Mouse (Mus musculus) heart, adult 2 months (tissue): Measurements from ENCODE around the gene Dpf3. TPM values are rescaled to one million over a fixed set of nuclear protein-coding genes. Genes with fewer than 3 reads are reported as not detected.

Source experiments
- DNase-seq, 2 experiments: peaks; one replicate each; pipeline ENCODE4 v3.0.0; 2021
- H3K27ac ChIP-seq: fragments of 200-600 bp; 2 replicates; pipeline ENCODE4 v1.8.1; 2022
- H3K27me3 ChIP-seq: fragments of 200-500 bp; 2 replicates; pipeline ENCODE4 v1.6.1; 2012; ENCODE audit warnings: mild to moderate bottlenecking, low read length, inconsistent platforms, mixed read lengths; ENCODE audit not compliant: control insufficient read depth, insufficient read depth
- H3K36me3 ChIP-seq: fragments of 200-500 bp; 2 replicates; pipeline ENCODE4 v1.6.1; 2012; ENCODE audit warnings: low read length, inconsistent platforms; ENCODE audit not compliant: control insufficient read depth, insufficient read depth
- H3K4me1 ChIP-seq: fragments of 200-500 bp; 2 replicates; pipeline ENCODE4 v1.6.1; 2011; ENCODE audit warnings: low read length; ENCODE audit not compliant: control insufficient read depth, insufficient read depth
- H3K4me3 ChIP-seq: fragments of 200-600 bp; 2 replicates; pipeline ENCODE4 v1.8.1; 2022
- H3K79me2 ChIP-seq: fragments of 200-500 bp; replicated peaks from 2 replicates; pipeline ENCODE4 v1.6.1; 2012; ENCODE audit warnings: mild to moderate bottlenecking, inconsistent platforms, low read length, moderate library complexity, mixed read lengths; ENCODE audit not compliant: control insufficient read depth, insufficient read depth
- H3K9ac ChIP-seq: fragments of 200-500 bp; 2 replicates; pipeline ENCODE4 v1.6.1; 2012; ENCODE audit warnings: low read depth, mild to moderate bottlenecking, control low read depth, inconsistent platforms, low read length, mixed read lengths
- CTCF ChIP-seq: fragments of 200-600 bp; IDR thresholded peaks from 2 replicates; pipeline ENCODE4 v1.8.1; 2022; ENCODE audit warnings: antibody characterized with exemption, mild to moderate bottlenecking, moderate library complexity
- EP300 ChIP-seq: fragments of 200-500 bp; IDR thresholded peaks from 2 replicates; pipeline ENCODE4 v1.6.1; 2011; ENCODE audit warnings: low read depth, low read length, control low read depth; ENCODE audit not compliant: insufficient read depth
- POLR2A ChIP-seq: fragments of 200-500 bp; IDR thresholded peaks from 2 replicates; pipeline ENCODE4 v1.6.1; 2011; ENCODE audit warnings: mild to moderate bottlenecking, low read depth, low read length, control low read depth; ENCODE audit not compliant: insufficient read depth
- WGBS: fragments of 180-500 bp; shearing (Covaris S2); methylation state at CpG from one replicate; pipeline ENCODE4 v1.1.7; 2018; 5-methylcytosine and 5-hydroxymethylcytosine counted together
- intact Hi-C: fragments of 180-260 bp; cut with DNase I; formaldehyde crosslinking; loops from one replicate; pipeline ENCODE4 v1.15.1; 2025
- polyA plus RNA-seq: library from polyadenylated mRNA; depleted of rRNA; stranded (reverse); fragments of >200 nt; gene quantifications from 2 replicates; pipeline ENCODE4 v1.2.3, GENCODE M21; 2012
- total RNA-seq, 2 experiments: library from RNA; stranded (reverse); gene quantifications; 2 replicates each; pipeline ENCODE4 v1.2.3; 2021

The Dpf3 gene
- total and polyA plus RNA-seq, 3 experiments: 9.1 to 18.8 (median 16.6) TPM

DNA sequence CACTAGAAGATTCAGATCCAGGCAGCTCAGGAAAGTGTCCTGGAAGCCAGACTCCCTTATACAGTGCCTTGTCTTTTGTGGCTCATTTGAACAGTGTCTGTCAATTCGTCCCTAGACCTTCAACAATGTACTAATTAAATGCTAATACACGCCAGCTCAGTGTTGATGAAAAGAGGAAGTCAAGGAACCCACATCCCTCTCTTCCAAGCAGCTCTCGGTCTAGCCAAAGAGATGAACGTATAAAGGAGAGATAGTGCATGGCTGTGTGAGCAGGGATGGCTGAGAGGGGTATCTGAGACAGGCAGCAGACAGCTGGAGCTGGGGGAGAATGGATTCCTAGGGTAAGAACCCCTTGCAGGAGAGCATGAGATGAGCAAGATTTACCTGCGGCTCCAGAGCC, 189.2 kb downstream of the Dpf3 start:
- H3K4me1 ChIP-seq: peaks cover 6% of the 10 kb centered on the region; the same call in 1 of the 2 replicates
- H3K79me2 ChIP-seq: no peaks in the 10 kb centered on the region
- no peak for DNase-seq
- H3K27ac ChIP-seq: no peak overlapping the region
- H3K27me3 ChIP-seq: no peaks in the 10 kb centered on the region
- TF ChIP-seq CTCF (no peak), POLR2A (no peak), EP300 (no peak)
- intact Hi-C loops: no loop called here
- H3K4me3 ChIP-seq: no peak overlapping the region
- H3K36me3 ChIP-seq: no peaks in the 10 kb centered on the region
- H3K9ac ChIP-seq: no peak overlapping the region
- 77% methylated on average over 5 of the region's 5 CpGs for WGBS

DNA sequence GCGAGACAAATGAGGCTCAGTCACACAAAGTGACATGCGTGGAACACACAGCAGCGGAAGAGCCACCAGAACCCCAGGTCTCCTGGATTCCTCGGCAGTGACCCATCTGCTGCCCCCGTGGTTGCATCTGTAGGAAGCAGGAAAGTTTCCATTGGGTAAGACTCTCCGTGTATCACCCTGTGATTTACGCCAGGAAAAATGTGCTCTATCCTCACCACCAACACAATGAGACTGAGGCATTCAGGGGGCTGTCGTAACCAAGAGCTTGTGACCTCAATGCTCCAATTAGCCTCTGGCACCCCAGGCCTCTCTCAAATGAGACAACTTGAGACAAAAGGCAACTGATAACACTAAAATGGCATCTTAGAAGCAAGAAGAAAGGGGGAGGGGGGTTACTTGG, 192.5 kb downstream of the Dpf3 start:
- H3K9ac ChIP-seq: no peak overlapping the region

DNA sequence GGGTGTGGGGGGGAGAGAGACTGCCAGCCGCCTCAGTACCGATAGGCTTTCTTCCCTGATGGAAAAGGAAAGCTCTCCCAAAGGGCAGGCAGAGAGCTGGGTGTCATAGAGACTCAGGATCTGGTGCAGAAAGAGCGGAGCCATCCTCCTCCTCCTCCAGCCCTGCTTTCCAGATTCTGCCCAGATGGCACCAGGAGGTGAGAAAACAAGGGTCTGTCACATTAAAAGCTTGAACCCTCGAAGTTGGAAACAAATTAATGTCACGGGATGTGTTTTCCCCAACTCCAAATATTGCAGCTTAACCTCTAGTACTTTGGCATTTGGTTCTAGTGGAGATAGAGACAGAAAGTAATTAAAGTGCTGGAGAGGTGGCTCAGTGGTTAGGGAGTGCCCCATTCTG, 195.6 kb downstream of the Dpf3 start:
- intact Hi-C loops: no loop called here
- Histone ChIP-seq H3K79me2 (no peaks in the 10 kb centered on the region), H3K4me3 (no peak overlapping the region), H3K9ac (no peak overlapping the region), H3K27ac (no peak overlapping the region), H3K27me3 (no peaks in the 10 kb centered on the region), H3K36me3 (no peaks in the 10 kb centered on the region), H3K4me1 (no peaks in the 10 kb centered on the region)
- no peak for TF ChIP-seq EP300
- no peak for TF ChIP-seq POLR2A
- TF ChIP-seq CTCF: no peak
- 65% methylated on average over 5 of the region's 5 CpGs for WGBS
- no peak for DNase-seq

More for the DNA sequence above, 192.5 kb downstream of the Dpf3 start:
- H3K79me2 ChIP-seq: no peaks in the 10 kb centered on the region
- intact Hi-C loops: no loop called here
- no peak overlapping the region for H3K27ac ChIP-seq
- whole genome bisulfite sequencing: 58% methylated on average over 8 of the region's 8 CpGs
- H3K27me3 ChIP-seq: no peaks in the 10 kb centered on the region
- DNase-seq: no peak
- H3K4me3 ChIP-seq: no peak overlapping the region
- no peaks in the 10 kb centered on the region for H3K4me1 ChIP-seq
- no peaks in the 10 kb centered on the region for H3K36me3 ChIP-seq
- no peak for TF ChIP-seq EP300
- no peak for TF ChIP-seq POLR2A
- no peak for TF ChIP-seq CTCF

DNA sequence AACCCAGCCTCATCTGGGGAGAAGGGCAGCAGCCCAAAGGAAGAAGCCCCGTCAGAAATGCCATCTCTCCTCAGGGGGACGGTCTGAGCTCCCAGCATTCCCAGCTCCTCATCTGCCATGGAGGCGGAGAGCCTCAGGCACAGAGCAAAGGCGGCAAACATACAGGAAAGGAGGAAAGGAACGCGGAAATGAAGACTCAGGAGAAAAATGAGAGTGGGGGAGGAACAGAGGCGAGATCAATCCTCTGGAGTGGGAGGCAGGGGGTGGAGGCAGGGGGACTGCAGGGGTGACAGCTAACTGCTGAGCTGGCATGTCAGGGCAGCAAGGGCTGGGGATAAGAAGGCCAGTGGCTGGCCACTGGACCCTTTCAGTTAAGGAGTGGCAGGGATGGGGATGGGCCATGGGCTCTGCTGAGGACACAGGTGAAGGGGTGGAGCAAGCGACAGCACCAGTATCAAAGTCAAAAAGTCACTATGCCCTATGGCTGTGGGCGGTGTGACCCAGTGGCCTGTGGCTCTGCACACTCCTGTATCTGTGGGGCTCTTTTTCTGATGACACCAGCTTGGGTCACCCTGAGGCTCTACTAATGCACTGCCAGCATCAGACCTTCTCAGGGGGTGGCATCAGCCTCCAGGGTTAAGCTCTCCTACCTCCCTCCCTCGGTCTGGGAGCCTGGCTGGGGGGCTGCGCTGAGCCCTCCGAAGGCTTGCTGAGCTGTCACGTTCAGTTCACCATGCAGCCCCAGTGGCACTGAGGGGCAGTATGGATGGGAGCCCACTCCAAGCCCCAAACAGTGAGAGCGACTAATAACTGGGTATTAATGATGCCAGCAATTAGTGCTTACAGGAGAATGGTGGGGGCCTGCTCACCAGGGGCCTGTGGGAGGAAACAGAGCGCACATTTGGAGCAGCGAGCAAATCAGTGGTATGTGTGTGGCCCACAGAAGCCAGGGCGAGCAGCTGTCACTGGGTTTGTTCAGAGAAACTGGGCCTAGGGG, 200.7 kb downstream of the Dpf3 start:
- no peak for DNase-seq
- 83% methylated on average over 17 of the region's 17 CpGs for WGBS

DNA sequence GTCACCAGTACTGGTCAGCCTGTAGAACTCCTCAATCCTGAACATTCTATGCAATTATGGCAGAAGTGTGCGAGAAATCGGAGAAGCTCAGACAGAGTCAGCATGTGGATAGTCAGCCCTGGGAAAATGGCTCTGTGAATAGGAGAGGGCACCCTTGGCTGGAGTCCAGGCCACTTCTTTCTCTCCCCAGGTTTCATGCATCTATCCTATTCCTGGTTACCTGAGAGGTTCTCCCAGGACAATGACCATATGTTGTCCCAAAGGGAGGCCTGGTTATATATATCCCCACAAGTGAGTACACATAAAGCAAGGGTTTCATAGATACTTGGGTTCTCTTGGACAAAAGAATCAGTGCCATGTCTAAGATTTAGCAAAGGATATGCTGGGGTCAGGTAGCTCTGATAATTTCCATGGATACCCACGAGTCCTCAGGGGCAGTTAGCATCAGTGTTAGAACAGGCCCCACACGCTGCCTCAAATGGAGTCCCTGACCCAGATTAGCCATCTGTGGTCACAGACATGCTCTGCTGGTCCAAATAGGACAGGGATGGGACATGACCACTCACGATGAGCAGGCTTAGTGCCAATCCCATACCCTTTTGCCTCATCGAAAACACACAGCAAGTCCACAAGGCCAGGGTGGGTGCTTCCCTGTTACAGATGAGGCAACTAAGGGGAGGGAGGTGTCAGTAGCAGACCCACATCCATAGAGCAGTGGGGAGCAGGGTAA, 203.8 kb downstream of the Dpf3 start:
- intact Hi-C loops: no loop called here
- no peaks in the 10 kb centered on the region for H3K27me3 ChIP-seq
- TF ChIP-seq EP300: no peak
- no peak for TF ChIP-seq CTCF
- no peak for TF ChIP-seq POLR2A

More for the DNA sequence above, 200.7 kb downstream of the Dpf3 start:
- no peak overlapping the region for H3K27ac ChIP-seq
- TF ChIP-seq POLR2A (no peak), CTCF (no peak), EP300 (no peak)
- no peak overlapping the region for H3K9ac ChIP-seq
- no peaks in the 10 kb centered on the region for H3K4me1 ChIP-seq
- intact Hi-C loops: no loop called here
- H3K27me3 ChIP-seq: no peaks in the 10 kb centered on the region
- no peaks in the 10 kb centered on the region for H3K36me3 ChIP-seq
- H3K79me2 ChIP-seq: no peaks in the 10 kb centered on the region
- H3K4me3 ChIP-seq: no peak overlapping the region

More for the DNA sequence above, 203.8 kb downstream of the Dpf3 start:
- DNase-seq: no peak
- H3K27ac ChIP-seq: no peak overlapping the region
- no peaks in the 10 kb centered on the region for H3K4me1 ChIP-seq
- no peaks in the 10 kb centered on the region for H3K36me3 ChIP-seq
- 88% methylated on average over 6 of the region's 6 CpGs for WGBS
- no peaks in the 10 kb centered on the region for H3K79me2 ChIP-seq
- H3K4me3 ChIP-seq: no peak overlapping the region
- H3K9ac ChIP-seq: no peak overlapping the region
